Mouse (Mus musculus) kidney, postnatal 0 days (tissue): ENCODE data around the gene Sec23b. TPM values are rescaled to one million over a fixed set of nuclear protein-coding genes. Genes with fewer than 3 reads are reported as not detected.

Source experiments
- ATAC-seq: fragments of 200-750 bp; cut with Nextera tagmentation; replicated peaks from 2 replicates; pipeline ENCODE4 v1.8.0; 2017; ENCODE audit warnings: low read depth, moderate number of reproducible peaks, moderate TSS enrichment, moderate library complexity; ENCODE audit not compliant: low FRiP score
- DNase-seq: peaks from one replicate; pipeline ENCODE4 v3.0.0-alpha.2; 2016; ENCODE audit warnings: low spot score
- H3K27ac ChIP-seq: fragments of 300-500 bp; sonication (generic); 2 replicates; pipeline ENCODE4 v1.5.1; 2014; ENCODE audit warnings: mild to moderate bottlenecking
- H3K27me3 ChIP-seq: fragments of 300-500 bp; sonication (generic); 2 replicates; pipeline ENCODE4 v1.6.1; 2014; ENCODE audit warnings: low read length, mixed read lengths; ENCODE audit not compliant: insufficient read depth
- H3K36me3 ChIP-seq: fragments of 300-500 bp; sonication (generic); 2 replicates; pipeline ENCODE4 v1.6.1; 2014; ENCODE audit warnings: low read length, mixed read lengths; ENCODE audit not compliant: insufficient read depth
- H3K4me1 ChIP-seq: fragments of 300-500 bp; sonication (generic); replicated peaks from 2 replicates; pipeline ENCODE4 v1.6.1; 2014; ENCODE audit warnings: antibody characterized with exemption, low read length, mixed read lengths; ENCODE audit not compliant: insufficient read depth
- H3K4me2 ChIP-seq: fragments of 300-500 bp; sonication (generic); 2 replicates; pipeline ENCODE4 v1.6.1; 2014; ENCODE audit warnings: mild to moderate bottlenecking, low read length, moderate library complexity, mixed read lengths
- H3K4me3 ChIP-seq: fragments of 300-500 bp; sonication (generic); replicated peaks from 2 replicates; pipeline ENCODE4 v1.5.1; 2014; ENCODE audit warnings: low read depth, low read length
- H3K9ac ChIP-seq: fragments of 300-500 bp; sonication (generic); 2 replicates; pipeline ENCODE4 v1.6.1; 2014; ENCODE audit warnings: low read depth, low read length
- H3K9me3 ChIP-seq: fragments of 300-500 bp; sonication (generic); replicated peaks from 2 replicates; pipeline ENCODE4 v1.6.1; 2016; ENCODE audit warnings: low read length, inconsistent platforms, mixed read lengths
- CTCF ChIP-seq: IDR thresholded peaks from 2 replicates; pipeline ENCODE4 v1.5.1; 2016; ENCODE audit warnings: antibody characterized with exemption, low read depth, mild to moderate bottlenecking, moderate library complexity
- WGBS: fragments of 180-500 bp; shearing (Covaris S2); extraction: QIAGEN DNeasy Blood & Tissue Kit; methylation state at CpG from one replicate; pipeline ENCODE4 v1.1.7; 2014; 5-methylcytosine and 5-hydroxymethylcytosine counted together
- polyA plus RNA-seq: library from polyadenylated mRNA; unstranded; fragments of >200 nt; fragmentation: Nextera tagmentation; extraction: Ambion mirVana; gene quantifications from 2 replicates; pipeline ENCODE4 v1.2.1, GENCODE M21; 2015

The Sec23b gene
- polyA plus RNA-seq, 1 experiment from 2014 or later: 118 TPM

DNA sequence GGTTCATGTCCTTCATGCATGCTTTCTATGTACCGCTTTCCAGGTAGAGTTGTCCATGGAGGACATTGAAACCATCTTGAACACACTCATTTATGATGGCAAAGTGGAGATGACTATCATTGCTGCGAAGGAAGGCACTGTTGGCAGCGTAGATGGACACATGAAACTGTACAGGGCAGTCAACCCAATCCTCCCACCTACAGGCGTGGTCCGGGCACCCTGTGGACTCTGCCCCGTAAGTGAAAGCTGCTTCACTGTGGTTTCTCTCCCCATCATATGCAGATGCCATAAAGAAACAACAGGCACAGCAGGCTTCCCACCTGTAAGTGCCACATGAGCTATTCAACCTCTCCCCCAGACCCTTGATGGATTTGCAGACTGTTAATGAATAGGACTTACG, 18.9 kb upstream of the Sec23b start:
- ATAC-seq (0 out of 2 replicates have a peak, but pooled peaks have one; percentile 57), DNase-seq (peak; percentile 9)
- Histone ChIP-seq H3K9ac (no peak overlapping the region), H3K4me2 (no peak overlapping the region), H3K9me3 (no peaks in the 10 kb centered on the region), H3K4me3 (no peak overlapping the region), H3K4me1 (no peaks in the 10 kb centered on the region), H3K27me3 (no peaks in the 10 kb centered on the region), H3K36me3 (peaks cover 67% of the 10 kb centered on the region), H3K27ac (no peak overlapping the region)
- 68% methylated on average over 7 of the region's 7 CpGs for WGBS
- TF ChIP-seq CTCF: no peak

DNA sequence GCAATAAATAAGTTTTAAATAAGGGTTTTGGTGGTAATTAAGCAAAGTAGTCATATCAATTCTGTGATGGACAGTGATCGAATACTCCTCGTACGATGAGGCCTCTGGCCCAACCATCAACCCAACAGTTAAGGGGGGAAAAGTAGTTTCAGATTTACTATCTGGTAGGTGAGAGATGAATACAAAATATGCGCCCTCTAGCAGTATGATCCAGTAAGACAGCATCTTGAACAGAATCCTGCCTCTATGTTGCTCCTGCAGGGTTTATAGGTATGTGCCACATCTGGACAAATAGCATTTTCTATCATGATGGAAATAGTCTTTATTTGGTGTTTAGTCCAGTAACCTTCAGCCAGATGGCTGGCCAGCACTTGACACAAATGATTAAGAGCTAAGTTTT, 14.8 kb upstream of the Sec23b start:
- no peaks in the 10 kb centered on the region for H3K27me3 ChIP-seq
- ATAC-seq (no peak), DNase-seq (peak; percentile 9)
- H3K9ac ChIP-seq: no peak overlapping the region
- no peak overlapping the region for H3K4me3 ChIP-seq
- H3K9me3 ChIP-seq: no peaks in the 10 kb centered on the region
- H3K4me1 ChIP-seq: 0 out of 2 replicates have a peak, but pooled peaks cover 5% of the 10 kb centered on the region
- H3K27ac ChIP-seq: no peak overlapping the region
- peak; percentile 14; the same call in 1 of the 2 replicates for TF ChIP-seq CTCF
- no peak overlapping the region for H3K4me2 ChIP-seq
- peaks cover 50% of the 10 kb centered on the region for H3K36me3 ChIP-seq
- 92% methylated on average over 4 of the region's 4 CpGs for WGBS

DNA sequence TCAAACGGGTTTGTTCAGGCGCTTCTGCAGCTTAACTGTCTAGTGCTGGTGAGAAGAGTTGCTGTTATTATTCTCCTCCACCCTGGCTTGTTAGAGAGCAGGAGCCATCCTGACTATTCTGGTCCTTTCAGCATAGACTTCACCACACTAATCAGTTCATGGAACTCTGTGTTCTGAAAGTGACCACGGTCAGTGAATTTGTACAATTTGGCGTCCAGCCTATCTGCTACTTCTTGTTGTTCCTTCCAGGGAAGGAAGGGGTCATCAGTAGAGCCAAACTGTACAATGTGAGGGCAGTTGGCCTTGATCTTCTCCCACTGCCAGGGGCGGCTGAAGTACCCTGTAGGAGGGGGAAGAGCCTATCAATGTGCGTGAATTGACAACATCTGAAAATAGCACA, 12.4 kb upstream of the Sec23b start:
- DNase-seq (no peak), ATAC-seq (no peak)
- Histone ChIP-seq H3K27ac (peak overlapping the region; percentile 70; the same call in 1 of the 2 replicates), H3K27me3 (no peaks in the 10 kb centered on the region), H3K9ac (no peak overlapping the region), H3K9me3 (no peaks in the 10 kb centered on the region), H3K4me2 (no peak overlapping the region), H3K36me3 (peaks cover 34% of the 10 kb centered on the region), H3K4me3 (no peak overlapping the region), H3K4me1 (0 out of 2 replicates have a peak, but pooled peaks cover 9% of the 10 kb centered on the region)
- WGBS: 83% methylated on average over 6 of the region's 6 CpGs
- no peak for TF ChIP-seq CTCF

DNA sequence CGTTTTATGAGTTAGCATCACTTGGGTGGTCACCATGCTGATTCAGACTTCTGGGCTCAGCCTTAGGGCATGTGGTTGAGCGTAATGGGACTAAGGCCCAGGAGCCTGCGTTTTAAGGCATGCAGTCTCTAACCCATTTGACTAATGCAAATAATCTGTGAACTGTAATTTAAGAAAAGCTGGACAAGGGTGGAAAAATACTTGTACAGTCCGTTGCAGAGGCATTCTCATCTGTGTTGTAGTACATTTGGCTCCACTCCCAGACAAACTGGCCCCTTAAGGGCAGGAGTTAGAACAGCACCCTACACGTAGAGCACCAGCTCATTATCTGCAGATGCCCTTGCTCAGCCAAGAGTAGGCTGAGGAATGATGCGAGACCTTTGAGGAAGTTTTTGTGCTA, 11.4 kb upstream of the Sec23b start:
- no peak overlapping the region for H3K4me2 ChIP-seq
- peak; percentile 17; the same call in 1 of the 2 replicates for TF ChIP-seq CTCF
- peak; percentile 45 for DNase-seq
- peaks cover 25% of the 10 kb centered on the region; the same call in 1 of the 2 replicates for H3K36me3 ChIP-seq
- no peaks in the 10 kb centered on the region for H3K9me3 ChIP-seq
- no peaks in the 10 kb centered on the region for H3K27me3 ChIP-seq
- ATAC-seq: peak; percentile 76
- 48% methylated on average over 6 of the region's 6 CpGs for WGBS
- H3K9ac ChIP-seq: no peak overlapping the region
- no peak overlapping the region for H3K4me3 ChIP-seq
- H3K4me1 ChIP-seq: 0 out of 2 replicates have a peak, but pooled peaks cover 9% of the 10 kb centered on the region
- peak overlapping the region; percentile 70 for H3K27ac ChIP-seq

DNA sequence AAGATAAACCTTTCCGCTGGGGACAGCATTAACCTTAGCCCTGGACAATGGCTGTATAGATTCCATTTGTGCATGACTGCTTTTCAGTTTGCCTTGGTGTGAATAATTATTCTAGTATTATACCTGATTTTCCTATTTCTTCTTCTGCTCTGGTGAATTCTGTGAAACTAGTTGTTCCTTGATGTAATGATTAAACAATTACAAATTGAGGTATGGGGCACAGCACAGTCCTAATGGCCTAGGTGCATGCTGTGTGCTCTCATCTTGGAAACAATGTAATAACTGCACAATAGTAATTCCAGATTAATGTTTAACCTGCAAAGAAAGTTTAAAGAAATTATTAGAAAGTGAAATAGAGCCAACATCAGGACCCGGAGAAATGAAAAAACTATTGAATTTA, 11.0 kb upstream of the Sec23b start:
- Histone ChIP-seq H3K4me3 (no peak overlapping the region), H3K4me2 (no peak overlapping the region), H3K27me3 (no peaks in the 10 kb centered on the region), H3K36me3 (peaks cover 20% of the 10 kb centered on the region; the same call in 1 of the 2 replicates), H3K9me3 (no peaks in the 10 kb centered on the region), H3K4me1 (0 out of 2 replicates have a peak, but pooled peaks cover 9% of the 10 kb centered on the region), H3K9ac (no peak overlapping the region), H3K27ac (peak overlapping the region; percentile 82)
- DNase-seq (peak; percentile 27), ATAC-seq (peak; percentile 71)
- no peak for TF ChIP-seq CTCF
- 68% methylated on average over 2 of the region's 2 CpGs for WGBS

DNA sequence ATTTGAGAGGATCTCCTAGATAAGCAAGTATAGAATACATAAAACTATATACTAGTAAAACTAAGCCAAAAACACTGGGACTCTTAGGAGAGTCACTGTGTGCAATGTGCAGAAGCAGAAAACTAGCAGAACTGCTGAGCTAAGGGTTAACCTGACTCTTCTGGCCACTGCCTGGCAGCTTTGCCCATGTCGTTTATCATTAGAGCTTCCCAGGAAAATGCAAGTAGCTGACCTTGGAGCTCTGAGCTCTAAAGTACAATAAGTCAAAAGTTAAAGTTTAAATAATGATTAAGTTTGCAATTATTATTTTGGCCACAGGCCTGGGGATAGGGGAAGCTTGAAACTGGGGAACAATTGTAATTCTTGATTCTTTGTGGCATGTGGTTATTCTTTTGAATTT, 10.5 kb upstream of the Sec23b start:
- Histone ChIP-seq H3K4me1 (0 out of 2 replicates have a peak, but pooled peaks cover 9% of the 10 kb centered on the region), H3K27me3 (no peaks in the 10 kb centered on the region), H3K9ac (no peak overlapping the region), H3K36me3 (peaks cover 20% of the 10 kb centered on the region; the same call in 1 of the 2 replicates), H3K27ac (peak overlapping the region; percentile 82), H3K4me2 (no peak overlapping the region), H3K9me3 (no peaks in the 10 kb centered on the region), H3K4me3 (no peak overlapping the region)
- 18% methylated on average over 1 of the region's 1 CpGs for WGBS
- DNase-seq: peak; percentile 10
- ATAC-seq: peak; percentile 35; the same call in 1 of the 2 replicates
- no peak for TF ChIP-seq CTCF

DNA sequence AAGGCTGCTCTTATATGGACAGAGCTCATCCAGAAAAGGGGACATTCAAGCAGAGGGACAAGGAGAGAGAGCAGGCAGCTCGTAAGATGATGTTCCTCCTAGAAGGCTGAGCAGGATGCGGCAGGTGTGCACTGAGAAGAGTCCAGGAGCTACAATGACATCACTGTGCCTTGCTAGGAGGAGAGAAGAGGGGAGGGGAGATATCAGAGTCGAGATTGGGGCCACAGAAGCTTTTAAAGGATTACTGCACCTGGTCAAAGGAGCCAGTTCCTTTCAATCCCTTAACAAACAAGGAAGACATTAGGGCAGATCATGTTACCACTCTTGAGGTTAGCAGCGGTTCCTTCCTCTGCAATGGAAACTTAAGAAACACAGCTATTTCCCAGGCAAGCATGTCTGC, 8.5 kb upstream of the Sec23b start:
- no peaks in the 10 kb centered on the region for H3K27me3 ChIP-seq
- WGBS: 55% methylated on average over 4 of the region's 4 CpGs

More for the DNA sequence above, 8.5 kb upstream of the Sec23b start:
- Histone ChIP-seq H3K4me1 (0 out of 2 replicates have a peak, but pooled peaks cover 9% of the 10 kb centered on the region), H3K9ac (no peak overlapping the region), H3K27ac (0 out of 2 replicates have a peak overlapping the region, but pooled peaks have one; percentile 65), H3K4me3 (no peak overlapping the region), H3K9me3 (no peaks in the 10 kb centered on the region), H3K36me3 (peaks cover 19% of the 10 kb centered on the region; the same call in 1 of the 2 replicates), H3K4me2 (no peak overlapping the region)
- DNase-seq (no peak), ATAC-seq (no peak)
- no peak for TF ChIP-seq CTCF
